ENCODE assay signal across 17 mouse cellular contexts in the genomic region with DNA sequence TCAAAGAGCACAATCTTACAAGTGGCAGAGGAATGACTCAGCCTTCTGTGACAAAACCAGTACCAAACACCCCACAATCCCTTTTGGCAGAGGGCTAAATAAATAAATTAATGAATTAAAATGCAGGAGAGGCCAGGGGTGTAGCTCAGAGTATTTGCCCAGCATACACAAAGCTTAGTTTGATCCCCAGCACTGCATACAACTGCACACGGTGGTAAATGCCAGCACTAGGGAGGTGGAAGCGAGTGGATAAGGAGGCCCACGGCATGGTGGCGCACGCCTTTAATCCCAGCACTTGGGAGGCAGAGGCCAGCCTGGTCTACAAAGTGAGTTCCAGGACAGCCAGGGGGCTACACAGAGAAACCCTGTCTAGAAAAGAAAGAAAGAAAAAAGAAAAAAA. TPM values are rescaled to one million over a fixed set of nuclear protein-coding genes. Genes with fewer than 3 reads are reported as not detected.
"Had no signal": no experiment of that assay in that cellular context is flagged by ENCODE, and none has a peak within 500 bp of the region (broad histone marks: within the 10 kb centered on the region; RNA-seq: fewer than 3 reads in every experiment).

No protein-coding gene starts in this region.

- H3K9ac ChIP-seq: neural tube, embryonic 12.5 days; neural tube, embryonic 13.5 days; neural tube, embryonic 15.5 days; stomach, embryonic 15.5 days had no signal

- DNase-seq: retina, postnatal 1 day; right cerebral cortex, adult 18-20 months; right cerebral cortex, postnatal 14 days; right cerebral cortex, postnatal 25 days; right cerebral cortex, postnatal 4 days; spleen, adult 18-20 months; thymus, adult 18-20 months; thymus, adult 2 months; thymus, postnatal 14 days; thymus, postnatal 25 days; thymus, postnatal 36 days; thymus, postnatal 4 days had no signal

- H3K4me3 ChIP-seq: neural tube, embryonic 12.5 days; neural tube, embryonic 13.5 days; neural tube, embryonic 15.5 days; stomach, embryonic 15.5 days had no signal

- H3K27me3 ChIP-seq: neural tube, embryonic 12.5 days; neural tube, embryonic 13.5 days; neural tube, embryonic 15.5 days; stomach, embryonic 15.5 days had no signal

- H3K4me1 ChIP-seq: neural tube, embryonic 12.5 days; neural tube, embryonic 13.5 days; neural tube, embryonic 15.5 days; stomach, embryonic 15.5 days had no signal

- H3K27ac ChIP-seq: neural tube, embryonic 12.5 days; neural tube, embryonic 13.5 days; neural tube, embryonic 15.5 days; stomach, embryonic 15.5 days had no signal

- H3K4me2 ChIP-seq: neural tube, embryonic 12.5 days; neural tube, embryonic 13.5 days; neural tube, embryonic 15.5 days; stomach, embryonic 15.5 days had no signal

- H3K9me3 ChIP-seq: neural tube, embryonic 12.5 days; neural tube, embryonic 13.5 days; neural tube, embryonic 15.5 days; stomach, embryonic 15.5 days had no signal

RNA-seq across cellular contexts. Expression of gene Pkd1l3, which starts 58.3 kb away (rescaled TPM):
- polyA plus RNA-seq: neural tube, embryonic 13.5 days; stomach, embryonic 14.5 days had no signal
